Mouse (Mus musculus) stomach, embryonic 16.5 days (tissue): ENCODE measurements around the gene Pgm5. TPM values are rescaled to one million over a fixed set of nuclear protein-coding genes. Genes with fewer than 3 reads are reported as not detected.

ENCODE experiments used
- ATAC-seq: fragments of 200-750 bp; cut with Nextera tagmentation; 2 replicates; pipeline ENCODE4 v1.8.0; 2017; ENCODE audit warnings: moderate number of reproducible peaks, moderate TSS enrichment; ENCODE audit not compliant: insufficient read depth, low FRiP score
- H3K27ac ChIP-seq: fragments of 300-500 bp; sonication (generic); 2 replicates; pipeline ENCODE4 v1.5.1; 2014; ENCODE audit warnings: low read length
- H3K27me3 ChIP-seq: fragments of 300-500 bp; sonication (generic); 2 replicates; pipeline ENCODE4 v1.6.1; 2014; ENCODE audit warnings: low read length, control low read depth, mixed read lengths; ENCODE audit not compliant: control insufficient read depth, insufficient read depth
- H3K36me3 ChIP-seq: fragments of 300-500 bp; sonication (generic); 2 replicates; pipeline ENCODE4 v1.6.1; 2014; ENCODE audit warnings: low read length; ENCODE audit not compliant: control insufficient read depth, insufficient read depth
- H3K4me1 ChIP-seq: fragments of 300-500 bp; sonication (generic); 2 replicates; pipeline ENCODE4 v1.6.1; 2014; ENCODE audit warnings: low read length, control low read depth, mixed read lengths; ENCODE audit not compliant: control insufficient read depth, insufficient read depth
- H3K4me2 ChIP-seq: fragments of 300-500 bp; sonication (generic); 2 replicates; pipeline ENCODE4 v1.6.1; 2014; ENCODE audit warnings: low read depth, low read length, mixed read lengths
- H3K4me3 ChIP-seq: fragments of 300-500 bp; sonication (generic); replicated peaks from 2 replicates; pipeline ENCODE4 v1.5.1; 2014; ENCODE audit warnings: mild to moderate bottlenecking, low read length
- H3K9ac ChIP-seq: fragments of 300-500 bp; sonication (generic); 2 replicates; pipeline ENCODE4 v1.6.1; 2014; ENCODE audit warnings: low read length
- H3K9me3 ChIP-seq: fragments of 300-500 bp; sonication (generic); replicated peaks from 2 replicates; pipeline ENCODE4 v1.6.1; 2016; ENCODE audit warnings: low read length, control low read depth; ENCODE audit not compliant: control insufficient read depth
- WGBS: fragments of 180-500 bp; shearing (Covaris S2); extraction: QIAGEN DNeasy Blood & Tissue Kit; methylation state at CpG from one replicate; pipeline ENCODE4 v1.1.7; 2014; 5-methylcytosine and 5-hydroxymethylcytosine counted together
- polyA plus RNA-seq: library from polyadenylated mRNA; unstranded; fragments of >200 nt; fragmentation: Nextera tagmentation; extraction: Ambion mirVana; gene quantifications from 2 replicates; pipeline ENCODE4 v1.2.1, GENCODE M21; 2015

Gene Pgm5
- polyA plus RNA-seq = 7.3 and 10.5 TPM in 2 replicates

- Histone ChIP-seq H3K9me3 (no peaks in the 10 kb centered on the region), H3K4me2 (peak within 1 kb of the TSS; percentile 56), H3K9ac (peak within 1 kb of the TSS; percentile 82), H3K27me3 (no peaks in the 10 kb centered on the region), H3K27ac (peak within 1 kb of the TSS; percentile 75), H3K4me3 (peak within 1 kb of the TSS; percentile 68), H3K4me1 (peaks cover 3% of the 10 kb centered on the region; the same call in 1 of the 2 replicates), H3K36me3 (no peaks in the 10 kb centered on the region)
- ATAC-seq = peak; percentile 89
- WGBS = under 1% methylated on average over 37 of the region's 39 CpGs
These were observed at the start of gene Pgm5 for GRCm38 (mm10) chr19:24861612-24862451. Pgm5 (minus strand) TSS chr19:24861855.

GRCm38 (mm10) chr19:24908385-24909155 lies 46.9 kb upstream of the Pgm5 start:
- Histone ChIP-seq H3K27ac (no peak overlapping the region), H3K27me3 (peaks cover 6% of the 10 kb centered on the region; the same call in 1 of the 2 replicates), H3K4me1 (no peaks in the 10 kb centered on the region), H3K36me3 (no peaks in the 10 kb centered on the region), H3K4me3 (no peak overlapping the region), H3K4me2 (no peak overlapping the region), H3K9ac (no peak overlapping the region), H3K9me3 (no peaks in the 10 kb centered on the region)
- no peak for ATAC-seq
- WGBS = 89% methylated on average over 3 of the region's 3 CpGs

- WGBS = 89% methylated on average over 4 of the region's 6 CpGs
- no peak overlapping the region for H3K4me3 ChIP-seq
- H3K4me1 ChIP-seq = no peaks in the 10 kb centered on the region
- no peaks in the 10 kb centered on the region for H3K36me3 ChIP-seq
- peaks cover 10% of the 10 kb centered on the region for H3K27me3 ChIP-seq
- no peak for ATAC-seq
- H3K9ac ChIP-seq = no peak overlapping the region
- H3K4me2 ChIP-seq = no peak overlapping the region
- no peaks in the 10 kb centered on the region for H3K9me3 ChIP-seq
- no peak overlapping the region for H3K27ac ChIP-seq
These were observed 46.0 kb upstream of the Pgm5 start for GRCm38 (mm10) chr19:24907655-24908054.

- Histone ChIP-seq H3K27me3 (peaks cover 50% of the 10 kb centered on the region), H3K4me3 (no peak overlapping the region)
These were observed 41.2 kb upstream of the Pgm5 start for GRCm38 (mm10) chr19:24902821-24903220.

GRCm38 (mm10) chr19:24902256-24902655 lies 40.6 kb upstream of the Pgm5 start:
- H3K4me3 ChIP-seq = no peak overlapping the region
- ATAC-seq = no peak
- no peaks in the 10 kb centered on the region for H3K36me3 ChIP-seq
- H3K4me2 ChIP-seq = no peak overlapping the region
- H3K9ac ChIP-seq = no peak overlapping the region
- no peak overlapping the region for H3K27ac ChIP-seq
- H3K9me3 ChIP-seq = no peaks in the 10 kb centered on the region
- peaks cover 10% of the 10 kb centered on the region for H3K4me1 ChIP-seq
- peaks cover 55% of the 10 kb centered on the region for H3K27me3 ChIP-seq
- 4% methylated on average over 2 of the region's 2 CpGs for WGBS

More at GRCm38 (mm10) chr19:24902821-24903220, 41.2 kb upstream of the Pgm5 start:
- WGBS = 48% methylated on average over 2 of the region's 2 CpGs
- H3K27ac ChIP-seq = no peak overlapping the region
- no peak overlapping the region for H3K4me2 ChIP-seq
- no peak for ATAC-seq
- H3K9me3 ChIP-seq = no peaks in the 10 kb centered on the region
- H3K36me3 ChIP-seq = no peaks in the 10 kb centered on the region
- peaks cover 10% of the 10 kb centered on the region; the same call in 1 of the 2 replicates for H3K4me1 ChIP-seq
- no peak overlapping the region for H3K9ac ChIP-seq

GRCm38 (mm10) chr19:24901666-24902065 lies 40.0 kb upstream of the Pgm5 start:
- 12% methylated on average over 3 of the region's 3 CpGs for WGBS

GRCm38 (mm10) chr19:24900581-24901220 lies 39.0 kb upstream of the Pgm5 start, which contains the start of gene Foxd4:
Foxd4 (minus strand) TSS chr19:24901197.
- Histone ChIP-seq H3K4me1 (peaks cover 10% of the 10 kb centered on the region), H3K4me3 (peak within 1 kb of the TSS; percentile 36), H3K36me3 (no peaks in the 10 kb centered on the region), H3K9me3 (no peaks in the 10 kb centered on the region), H3K27ac (no peak within 1 kb of the TSS), H3K27me3 (peaks cover 66% of the 10 kb centered on the region), H3K4me2 (peak within 1 kb of the TSS; percentile 52), H3K9ac (no peak within 1 kb of the TSS)
- ATAC-seq = no peak
- WGBS = 1% methylated on average over 27 of the region's 27 CpGs

More at GRCm38 (mm10) chr19:24901666-24902065, 40.0 kb upstream of the Pgm5 start:
- no peak overlapping the region for H3K4me3 ChIP-seq
- H3K36me3 ChIP-seq = no peaks in the 10 kb centered on the region
- peaks cover 61% of the 10 kb centered on the region for H3K27me3 ChIP-seq
- peaks cover 10% of the 10 kb centered on the region for H3K4me1 ChIP-seq
- no peak overlapping the region for H3K9ac ChIP-seq
- no peak overlapping the region for H3K4me2 ChIP-seq
- ATAC-seq = no peak
- no peaks in the 10 kb centered on the region for H3K9me3 ChIP-seq
- H3K27ac ChIP-seq = no peak overlapping the region

GRCm38 (mm10) chr19:24899578-24900544 lies 38.2 kb upstream of the Pgm5 start:
- no peak overlapping the region for H3K9ac ChIP-seq
- H3K4me2 ChIP-seq = peak overlapping the region; percentile 52
- peaks cover 74% of the 10 kb centered on the region for H3K27me3 ChIP-seq
- WGBS = under 1% methylated on average over 84 of the region's 84 CpGs
- H3K9me3 ChIP-seq = no peaks in the 10 kb centered on the region
- H3K36me3 ChIP-seq = no peaks in the 10 kb centered on the region
- peak overlapping the region; percentile 36 for H3K4me3 ChIP-seq
- 0 out of 2 replicates have a peak, but pooled peaks have one; percentile 25 for ATAC-seq
- peaks cover 10% of the 10 kb centered on the region for H3K4me1 ChIP-seq
- no peak overlapping the region for H3K27ac ChIP-seq
